Mouse (Mus musculus) G1E (cell line): ENCODE measurements around the gene Ms4a5.

Experiments
- CTCF ChIP-seq: IDR thresholded peaks from 2 replicates; pipeline ENCODE4 v1.5.1; 2012; ENCODE audit warnings: low read depth, low read length, inconsistent platforms, mixed read lengths
- GATA1 ChIP-seq: IDR thresholded peaks from 2 replicates; pipeline ENCODE4 v1.6.1; 2012; ENCODE audit warnings: borderline replicate concordance, low read length, inconsistent platforms, mixed read lengths

GRCm38 (mm10) chr19:11321123-11321522 is 37.5 kb upstream of the Ms4a5 start:
- TF ChIP-seq CTCF (no peak), GATA1 (no peak)
